Mouse (Mus musculus) hindbrain, postnatal 0 days (tissue): ENCODE data around the gene Oxsm. TPM values are rescaled to one million over a fixed set of nuclear protein-coding genes. Genes with fewer than 3 reads are reported as not detected.

ENCODE experiments used
- ATAC-seq: fragments of 200-750 bp; cut with Nextera tagmentation; 2 replicates; pipeline ENCODE4 v1.8.0; 2017; ENCODE audit warnings: mild to moderate bottlenecking, moderate TSS enrichment, moderate library complexity
- DNase-seq: peaks from one replicate; pipeline ENCODE4 v3.0.0-alpha.2; 2015; ENCODE audit warnings: low spot score
- H3K27ac ChIP-seq: fragments of 300-500 bp; sonication (generic); 2 replicates; pipeline ENCODE4 v1.5.1; 2014; ENCODE audit warnings: mild to moderate bottlenecking
- H3K27me3 ChIP-seq: fragments of 300-500 bp; sonication (generic); 2 replicates; pipeline ENCODE4 v1.6.1; 2014; ENCODE audit warnings: low read length, mixed read lengths; ENCODE audit not compliant: insufficient read depth
- H3K36me3 ChIP-seq: fragments of 300-500 bp; sonication (generic); 2 replicates; pipeline ENCODE4 v1.6.1; 2014; ENCODE audit warnings: low read length, mixed read lengths; ENCODE audit not compliant: insufficient read depth
- H3K4me1 ChIP-seq: fragments of 300-500 bp; sonication (generic); 2 replicates; pipeline ENCODE4 v1.6.1; 2014; ENCODE audit warnings: antibody characterized with exemption, low read length, mixed read lengths; ENCODE audit not compliant: insufficient read depth
- H3K4me2 ChIP-seq: fragments of 300-500 bp; sonication (generic); 2 replicates; pipeline ENCODE4 v1.6.1; 2014; ENCODE audit warnings: low read depth, mild to moderate bottlenecking, low read length, moderate library complexity, mixed read lengths
- H3K4me3 ChIP-seq: fragments of 300-500 bp; sonication (generic); 2 replicates; pipeline ENCODE4 v1.5.1; 2014; ENCODE audit warnings: low read length
- H3K9ac ChIP-seq: fragments of 300-500 bp; sonication (generic); replicated peaks from 2 replicates; pipeline ENCODE4 v1.6.1; 2014; ENCODE audit warnings: mild to moderate bottlenecking, low read length, moderate library complexity, mixed read lengths
- H3K9me3 ChIP-seq: fragments of 300-500 bp; sonication (generic); 2 replicates; pipeline ENCODE4 v1.6.1; 2016; ENCODE audit warnings: low read length, mixed read lengths
- CTCF ChIP-seq: IDR thresholded peaks from 2 replicates; pipeline ENCODE4 v1.5.1; 2016; ENCODE audit warnings: antibody characterized with exemption, control low read depth, low read depth
- WGBS: fragments of 180-500 bp; shearing (Covaris S2); extraction: QIAGEN DNeasy Blood & Tissue Kit; methylation state at CpG from one replicate; pipeline ENCODE4 v1.1.7; 2014; 5-methylcytosine and 5-hydroxymethylcytosine counted together
- polyA plus RNA-seq: library from polyadenylated mRNA; unstranded; fragments of >200 nt; fragmentation: Nextera tagmentation; extraction: Ambion mirVana; gene quantifications from 2 replicates; pipeline ENCODE4 v1.2.1, GENCODE M21; 2015
- total RNA-seq: library from RNA; depleted of rRNA; stranded (reverse); fragments of >200 nt; gene quantifications from 2 replicates; pipeline ENCODE4 v1.2.3, GENCODE M21; 2014

Oxsm gene
- total and polyA plus RNA-seq, 2 experiments from 2014 or later, result 1.7 to 4.6 TPM

- 0 out of 2 replicates have a peak, but pooled peaks cover 2% of the 10 kb centered on the region for H3K4me1 ChIP-seq
- peak overlapping the region; percentile 56 for H3K9ac ChIP-seq
- no peak for DNase-seq
- H3K27ac ChIP-seq, result peak overlapping the region; percentile 64
- peak overlapping the region; percentile 53 for H3K4me3 ChIP-seq
- ATAC-seq, result no peak
- TF ChIP-seq CTCF, result no peak
- H3K4me2 ChIP-seq, result peak overlapping the region; percentile 69
- H3K27me3 ChIP-seq, result no peaks in the 10 kb centered on the region
- no peaks in the 10 kb centered on the region for H3K9me3 ChIP-seq
- 19% methylated on average over 10 of the region's 10 CpGs for WGBS
- H3K36me3 ChIP-seq, result no peaks in the 10 kb centered on the region
Measured at GRCm38 (mm10) chr14:16243603-16244209, 5.9 kb downstream of the Oxsm start.

- Histone ChIP-seq H3K4me1 (0 out of 2 replicates have a peak, but pooled peaks cover 2% of the 10 kb centered on the region), H3K4me2 (peak overlapping the region; percentile 69), H3K27ac (peak overlapping the region; percentile 64), H3K9me3 (no peaks in the 10 kb centered on the region), H3K36me3 (no peaks in the 10 kb centered on the region), H3K27me3 (no peaks in the 10 kb centered on the region), H3K9ac (peak overlapping the region; percentile 56), H3K4me3 (peak overlapping the region; percentile 53)
- WGBS, result 4% methylated on average over 34 of the region's 34 CpGs
- ATAC-seq, result peak; percentile 93
- TF ChIP-seq CTCF, result 0 out of 2 replicates have a peak, but pooled peaks have one; percentile 33
- DNase-seq, result peak; percentile 88
Measured at GRCm38 (mm10) chr14:16242947-16243602, 6.5 kb downstream of the Oxsm start.

- DNase-seq (no peak), ATAC-seq (0 out of 2 replicates have a peak, but pooled peaks have one; percentile 1)
- Histone ChIP-seq H3K9me3 (no peaks in the 10 kb centered on the region), H3K4me2 (peak overlapping the region; percentile 69), H3K9ac (no peak overlapping the region), H3K36me3 (no peaks in the 10 kb centered on the region), H3K4me1 (0 out of 2 replicates have a peak, but pooled peaks cover 2% of the 10 kb centered on the region), H3K27me3 (no peaks in the 10 kb centered on the region), H3K27ac (peak overlapping the region; percentile 64; the same call in 1 of the 2 replicates), H3K4me3 (peak overlapping the region; percentile 53)
- no peak for TF ChIP-seq CTCF
- 96% methylated on average over 10 of the region's 10 CpGs for WGBS
Measured at GRCm38 (mm10) chr14:16242193-16242815, 7.3 kb downstream of the Oxsm start.

- no peaks in the 10 kb centered on the region for H3K36me3 ChIP-seq
- no peak overlapping the region for H3K9ac ChIP-seq
- no peaks in the 10 kb centered on the region for H3K4me1 ChIP-seq
- H3K4me3 ChIP-seq, result no peak overlapping the region
- H3K4me2 ChIP-seq, result no peak overlapping the region
- ATAC-seq, result no peak
- H3K27me3 ChIP-seq, result no peaks in the 10 kb centered on the region
- H3K27ac ChIP-seq, result no peak overlapping the region
- H3K9me3 ChIP-seq, result no peaks in the 10 kb centered on the region
- 77% methylated on average over 3 of the region's 3 CpGs for WGBS
- no peak for DNase-seq
- TF ChIP-seq CTCF, result no peak
Measured at GRCm38 (mm10) chr14:16236466-16236865, 13.1 kb downstream of the Oxsm start.

- no peak overlapping the region for H3K4me2 ChIP-seq
- no peak overlapping the region for H3K9ac ChIP-seq
- no peaks in the 10 kb centered on the region for H3K4me1 ChIP-seq
- 24% methylated on average over 1 of the region's 1 CpGs for WGBS
- H3K27me3 ChIP-seq, result no peaks in the 10 kb centered on the region
- H3K4me3 ChIP-seq, result no peak overlapping the region
- H3K36me3 ChIP-seq, result no peaks in the 10 kb centered on the region
- H3K9me3 ChIP-seq, result no peaks in the 10 kb centered on the region
- no peak overlapping the region for H3K27ac ChIP-seq
- no peak for DNase-seq
- TF ChIP-seq CTCF, result no peak
- no peak for ATAC-seq
Measured at GRCm38 (mm10) chr14:16233515-16233914, 16.1 kb downstream of the Oxsm start.

GRCm38 (mm10) chr14:16230581-16230980 lies 19.0 kb downstream of the Oxsm start:
- TF ChIP-seq CTCF, result no peak
- Histone ChIP-seq H3K4me3 (no peak overlapping the region), H3K4me2 (no peak overlapping the region), H3K36me3 (no peaks in the 10 kb centered on the region), H3K9ac (no peak overlapping the region), H3K9me3 (no peaks in the 10 kb centered on the region), H3K27ac (no peak overlapping the region), H3K4me1 (no peaks in the 10 kb centered on the region), H3K27me3 (no peaks in the 10 kb centered on the region)
- ATAC-seq, result peak; percentile 69; the same call in 1 of the 2 replicates
- DNase-seq, result no peak
